Mouse (Mus musculus): ENCODE measurements around the gene C8g. TPM values are rescaled to one million over a fixed set of nuclear protein-coding genes. Genes with fewer than 3 reads are reported as not detected.

C8g gene
- polyA plus RNA-seq, 1 experiment = 1.8 TPM

DNA sequence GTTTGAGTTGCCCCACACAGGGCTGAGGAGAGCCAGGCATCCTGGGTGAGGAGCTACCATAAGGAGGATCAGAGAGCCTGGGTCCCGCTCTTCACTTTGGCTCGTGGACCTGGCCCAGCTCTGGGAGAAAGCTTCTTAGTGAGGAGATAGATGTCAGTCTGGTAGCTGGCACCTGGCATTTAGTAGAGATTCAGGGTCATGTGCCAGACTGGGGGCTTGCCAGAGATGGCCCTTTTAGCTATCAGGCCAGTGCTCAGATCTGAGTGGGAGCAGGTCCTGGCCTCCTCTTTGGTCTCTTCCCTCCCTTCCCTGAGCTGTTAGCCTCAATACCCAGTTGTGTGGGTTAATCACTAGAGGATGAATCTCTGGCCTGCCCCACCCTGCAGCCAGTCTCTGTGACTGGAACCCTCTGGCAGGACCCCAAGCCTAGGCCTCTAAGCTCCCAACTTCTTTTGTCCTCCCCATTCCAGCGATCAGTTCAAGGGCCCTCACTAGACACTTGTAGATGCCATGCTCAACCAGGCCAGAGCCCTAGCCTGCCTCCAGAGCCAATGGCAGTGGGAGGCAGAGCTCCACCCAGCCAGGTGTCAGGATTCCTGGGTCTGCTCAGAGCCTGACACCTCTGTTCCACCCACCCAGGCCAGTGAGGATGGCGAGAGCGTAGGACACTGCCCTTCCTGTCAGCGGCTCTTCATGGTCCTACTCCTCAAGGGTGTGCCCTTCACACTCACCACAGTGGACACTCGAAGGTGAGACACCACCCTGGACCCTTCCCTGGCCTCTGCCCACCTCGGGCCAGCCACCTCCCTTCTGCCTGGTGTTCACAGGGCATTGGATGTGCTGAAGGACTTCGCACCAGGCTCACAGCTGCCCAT, 44.3 kb downstream of the C8g start:
- no peak overlapping the region for H3K27ac ChIP-seq (ENCODE audit: insufficient read depth, low read depth, low read length)

DNA sequence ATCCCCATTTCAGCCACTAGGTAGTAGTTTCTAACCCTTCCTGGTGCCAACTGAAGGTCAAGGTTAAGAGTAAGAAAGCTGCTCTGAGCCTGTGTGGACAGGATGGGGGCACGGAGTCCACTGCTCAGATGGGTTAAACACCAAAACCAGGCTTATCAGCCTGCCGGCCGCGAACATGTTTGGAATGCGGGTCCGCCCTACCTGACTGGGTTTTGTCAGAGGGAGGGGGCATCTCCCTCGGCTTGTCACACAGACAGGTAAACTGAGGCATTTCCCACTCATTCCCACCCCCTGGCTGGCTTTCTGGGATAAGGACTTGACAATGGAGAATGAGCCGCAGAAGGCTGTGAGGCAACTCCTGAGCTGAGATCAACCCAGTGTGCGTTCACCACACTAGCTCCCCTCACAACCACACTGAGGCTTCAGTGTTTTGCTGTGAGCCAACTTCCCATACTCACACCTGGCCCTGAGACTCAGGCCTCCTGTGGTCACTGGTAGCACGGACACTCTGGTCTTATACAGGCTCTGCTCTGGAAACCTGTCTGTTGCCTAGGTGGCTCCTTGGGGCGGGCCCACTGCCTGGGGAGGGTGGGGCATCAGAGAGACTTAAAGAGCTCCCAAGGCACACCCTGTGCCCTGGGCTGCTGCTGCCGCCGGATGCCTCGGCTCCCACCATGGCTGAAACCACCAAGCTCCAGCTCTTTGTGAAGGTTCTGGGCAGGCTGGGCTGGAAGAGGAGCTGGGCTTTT, 45.1 kb downstream of the C8g start, which contains the start of gene Clic3:
Gene Clic3, plus strand, starts transcription at position 634 of the 749 bp plus-strand sequence.
- no peak for TF ChIP-seq POLR2A (IDR thresholded peaks at IDR 0.05; ENCODE audit: borderline replicate concordance, low read depth, low read length)
- no peak for TF ChIP-seq CTCF (IDR thresholded peaks at IDR 0.05; ENCODE audit: low read depth, low read length)
- H3K4me1 ChIP-seq (ENCODE audit: control insufficient read depth, insufficient read depth, low read length) = peaks cover 6% of the 10 kb centered on the region
- H3K4me3 ChIP-seq (ENCODE audit: insufficient read depth, low read length) = no peak within 1 kb of the TSS
- no peak within 1 kb of the TSS for H3K27ac ChIP-seq (ENCODE audit: insufficient read depth, low read depth, low read length)

More for the DNA sequence above, 44.3 kb downstream of the C8g start:
- no peak for TF ChIP-seq POLR2A (IDR thresholded peaks at IDR 0.05; ENCODE audit: borderline replicate concordance, low read depth, low read length)
- no peak for TF ChIP-seq CTCF (IDR thresholded peaks at IDR 0.05; ENCODE audit: low read depth, low read length)
- no peak overlapping the region for H3K4me3 ChIP-seq (ENCODE audit: insufficient read depth, low read length)
- H3K4me1 ChIP-seq (ENCODE audit: control insufficient read depth, insufficient read depth, low read length) = peaks cover 13% of the 10 kb centered on the region

DNA sequence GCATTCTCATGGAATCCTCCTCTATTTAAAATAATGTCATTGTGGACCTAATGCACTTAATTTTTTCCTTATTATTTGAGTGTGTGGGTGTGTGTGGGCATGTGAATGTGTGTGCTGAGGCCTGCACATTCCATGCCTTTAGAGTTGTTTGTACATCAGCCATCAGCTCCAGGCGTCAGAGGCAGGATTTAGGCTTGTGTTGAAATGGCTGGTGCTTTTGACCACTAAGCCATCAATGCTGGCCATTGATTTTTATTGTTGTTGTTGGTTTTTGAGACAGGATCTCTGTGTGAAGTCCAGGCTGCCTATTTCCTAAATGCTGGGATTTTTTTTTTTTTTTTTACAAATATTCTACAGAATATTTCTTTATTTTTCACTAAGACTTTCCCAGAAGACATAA, 48.6 kb downstream of the C8g start:
- Histone ChIP-seq H3K4me3 (ENCODE audit: insufficient read depth, low read length) (no peak overlapping the region), H3K4me1 (ENCODE audit: control insufficient read depth, insufficient read depth, low read length) (peaks cover 5% of the 10 kb centered on the region), H3K27ac (ENCODE audit: insufficient read depth, low read depth, low read length) (no peak overlapping the region)
- no peak for TF ChIP-seq CTCF (IDR thresholded peaks at IDR 0.05; ENCODE audit: low read depth, low read length)

DNA sequence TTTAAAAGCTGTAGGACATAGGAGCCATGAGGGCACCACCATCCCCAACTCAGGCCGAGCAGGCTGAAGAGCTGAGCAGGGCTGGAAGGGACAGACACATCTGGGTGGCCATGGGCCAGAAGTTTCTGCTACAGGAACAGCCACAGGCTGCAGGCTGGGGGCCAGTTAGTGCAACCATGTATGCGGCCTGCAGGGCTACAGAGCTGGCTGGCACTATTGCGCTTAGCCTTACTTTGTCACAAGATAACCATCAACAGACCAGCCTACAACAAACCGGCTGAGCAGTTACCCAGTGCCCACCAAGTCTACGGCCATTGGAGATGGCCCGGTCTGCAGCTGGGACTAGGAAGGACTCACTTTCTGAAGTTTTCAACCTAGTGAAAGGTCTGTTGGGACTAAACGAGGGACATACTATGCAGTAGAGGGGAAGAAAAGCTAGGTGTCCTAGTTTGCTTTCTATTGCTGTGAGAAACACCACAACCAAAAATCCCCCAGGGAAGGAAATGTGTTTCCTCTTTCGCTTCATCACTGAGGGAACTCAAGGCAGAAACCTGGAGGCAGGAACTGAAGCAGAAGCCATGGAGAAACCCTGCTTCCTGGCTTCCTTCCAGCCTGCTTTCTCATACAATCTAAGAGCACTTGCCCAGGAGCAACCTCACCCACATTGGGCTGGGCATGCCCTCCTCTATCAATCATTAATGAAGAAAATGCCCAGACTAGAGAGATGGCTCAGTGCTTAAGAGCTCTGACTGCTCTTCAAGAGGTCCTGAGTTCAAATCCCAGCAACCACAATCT, 50.5 kb downstream of the C8g start:
- Histone ChIP-seq H3K27ac (ENCODE audit: insufficient read depth, low read depth, low read length) (no peak overlapping the region), H3K4me3 (ENCODE audit: insufficient read depth, low read length) (no peak overlapping the region), H3K4me1 (ENCODE audit: control insufficient read depth, insufficient read depth, low read length) (peaks cover 5% of the 10 kb centered on the region)
- TF ChIP-seq POLR2A (IDR thresholded peaks at IDR 0.05; ENCODE audit: borderline replicate concordance, low read depth, low read length) = no peak
- TF ChIP-seq CTCF (IDR thresholded peaks at IDR 0.05; ENCODE audit: low read depth, low read length) = no peak

Other genes with a start within 250 kb of the C8g start
- 18.1 and 20.4 TPM in 2 replicates for gene Tmem203, start 246.3 kb downstream of the C8g start, polyA plus RNA-seq (2012; ENCODE audit: insufficient read depth, insufficient read length, missing spikeins)
- gene Tprn, start 239.1 kb downstream of the C8g start, polyA plus RNA-seq (2012; ENCODE audit: insufficient read depth, insufficient read length, missing spikeins) = 8.8 and 10.2 TPM in 2 replicates
- gene Ssna1, start 229.3 kb downstream of the C8g start, polyA plus RNA-seq (2012; ENCODE audit: insufficient read depth, insufficient read length, missing spikeins) = 55.1 and 59.7 TPM in 2 replicates
- gene Anapc2, start 229.2 kb downstream of the C8g start, polyA plus RNA-seq (2012; ENCODE audit: insufficient read depth, insufficient read length, missing spikeins) = 84.0 and 89.6 TPM in 2 replicates
- gene Tmem210, start 213.6 kb downstream of the C8g start, polyA plus RNA-seq (2012; ENCODE audit: insufficient read depth, insufficient read length, missing spikeins) = not detected in 2 replicates
- gene Lrrc26, start 211.8 kb downstream of the C8g start, polyA plus RNA-seq (2012; ENCODE audit: insufficient read depth, insufficient read length, missing spikeins) = not detected in 2 replicates
- gene Grin1, start 182.5 kb downstream of the C8g start, polyA plus RNA-seq (2012; ENCODE audit: insufficient read depth, insufficient read length, missing spikeins) = 0.79 TPM in 1 of 2 replicates, not detected in the other
- 36.1 and 43.5 TPM in 2 replicates for gene Man1b1, start 169.4 kb downstream of the C8g start, polyA plus RNA-seq (2012; ENCODE audit: insufficient read depth, insufficient read length, missing spikeins)
- 93.4 and 99.0 TPM in 2 replicates for gene Dpp7, start 145.4 kb downstream of the C8g start, polyA plus RNA-seq (2012; ENCODE audit: insufficient read depth, insufficient read length, missing spikeins)
- 175 and 203 TPM in 2 replicates for gene Uap1l1, start 136.0 kb downstream of the C8g start, polyA plus RNA-seq (2012; ENCODE audit: insufficient read depth, insufficient read length, missing spikeins)
- 7.2 and 8.0 TPM in 2 replicates for gene Sapcd2, start 129.4 kb downstream of the C8g start, polyA plus RNA-seq (2012; ENCODE audit: insufficient read depth, insufficient read length, missing spikeins)
- not detected in 2 replicates for gene Entpd2, start 105.8 kb downstream of the C8g start, polyA plus RNA-seq (2012; ENCODE audit: insufficient read depth, insufficient read length, missing spikeins)
- gene Npdc1, start 102.4 kb downstream of the C8g start, polyA plus RNA-seq (2012; ENCODE audit: insufficient read depth, insufficient read length, missing spikeins) = 5.0 and 6.6 TPM in 2 replicates
- gene Fut7, start 78.5 kb downstream of the C8g start, polyA plus RNA-seq (2012; ENCODE audit: insufficient read depth, insufficient read length, missing spikeins) = 9.5 and 9.6 TPM in 2 replicates
- gene Abca2, start 73.0 kb downstream of the C8g start, polyA plus RNA-seq (2012; ENCODE audit: insufficient read depth, insufficient read length, missing spikeins) = 14.9 and 16.4 TPM in 2 replicates
- not detected in 2 replicates for gene Clic3, start 44.9 kb downstream of the C8g start, polyA plus RNA-seq (2012; ENCODE audit: insufficient read depth, insufficient read length, missing spikeins)
- 22.4 and 26.2 TPM in 2 replicates for gene Paxx, start 40.6 kb downstream of the C8g start, polyA plus RNA-seq (2012; ENCODE audit: insufficient read depth, insufficient read length, missing spikeins)
- gene Ptgds, start 31.7 kb downstream of the C8g start, polyA plus RNA-seq (2012; ENCODE audit: insufficient read depth, insufficient read length, missing spikeins) = not detected in 2 replicates
- gene Lcn12, start 7.8 kb downstream of the C8g start, polyA plus RNA-seq (2012; ENCODE audit: insufficient read depth, insufficient read length, missing spikeins) = not detected in 2 replicates
- gene Fbxw5, start 969 bp downstream of the C8g start, polyA plus RNA-seq (2012; ENCODE audit: insufficient read depth, insufficient read length, missing spikeins) = 35.0 and 35.4 TPM in 2 replicates
- 14.8 and 15.5 TPM in 2 replicates for gene Traf2, start 45.2 kb upstream of the C8g start, polyA plus RNA-seq (2012; ENCODE audit: insufficient read depth, insufficient read length, missing spikeins)
- 142 and 160 TPM in 2 replicates for gene Edf1, start 56.1 kb upstream of the C8g start, polyA plus RNA-seq (2012; ENCODE audit: insufficient read depth, insufficient read length, missing spikeins)
- 0.60 and 1.3 TPM in 2 replicates for gene Mamdc4, start 73.1 kb upstream of the C8g start, polyA plus RNA-seq (2012; ENCODE audit: insufficient read depth, insufficient read length, missing spikeins)
- 20.0 and 23.0 TPM in 2 replicates for gene Phpt1, start 73.5 kb upstream of the C8g start, polyA plus RNA-seq (2012; ENCODE audit: insufficient read depth, insufficient read length, missing spikeins)
- 0.11 and 0.21 TPM in 2 replicates for gene Ajm1, start 80.0 kb upstream of the C8g start, polyA plus RNA-seq (2012; ENCODE audit: insufficient read depth, insufficient read length, missing spikeins)
- gene Rabl6, start 106.8 kb upstream of the C8g start, polyA plus RNA-seq (2012; ENCODE audit: insufficient read depth, insufficient read length, missing spikeins) = 76.0 and 76.9 TPM in 2 replicates
- gene Ccdc183, start 116.0 kb upstream of the C8g start, polyA plus RNA-seq (2012; ENCODE audit: insufficient read depth, insufficient read length, missing spikeins) = not detected in 2 replicates
- 51.6 and 54.3 TPM in 2 replicates for gene Tmem141, start 120.3 kb upstream of the C8g start, polyA plus RNA-seq (2012; ENCODE audit: insufficient read depth, insufficient read length, missing spikeins)
- 18.6 and 21.5 TPM in 2 replicates for gene Fcna, start 126.3 kb upstream of the C8g start, polyA plus RNA-seq (2012; ENCODE audit: insufficient read depth, insufficient read length, missing spikeins)
- not detected in 2 replicates for gene Lcn8, start 151.4 kb upstream of the C8g start, polyA plus RNA-seq (2012; ENCODE audit: insufficient read depth, insufficient read length, missing spikeins)
- not detected in 2 replicates for gene Lcn5, start 156.2 kb upstream of the C8g start, polyA plus RNA-seq (2012; ENCODE audit: insufficient read depth, insufficient read length, missing spikeins)
- gene Lcn6, start 175.1 kb upstream of the C8g start, polyA plus RNA-seq (2012; ENCODE audit: insufficient read depth, insufficient read length, missing spikeins) = not detected in 2 replicates
- not detected in 2 replicates for gene Lcn10, start 181.0 kb upstream of the C8g start, polyA plus RNA-seq (2012; ENCODE audit: insufficient read depth, insufficient read length, missing spikeins)
- not detected in 2 replicates for gene Obp2a, start 198.3 kb upstream of the C8g start, polyA plus RNA-seq (2012; ENCODE audit: insufficient read depth, insufficient read length, missing spikeins)
- 29.8 and 34.7 TPM in 2 replicates for gene Bmyc, start 205.0 kb upstream of the C8g start, polyA plus RNA-seq (2012; ENCODE audit: insufficient read depth, insufficient read length, missing spikeins)
- not detected in 2 replicates for gene Obp2b, start 235.3 kb upstream of the C8g start, polyA plus RNA-seq (2012; ENCODE audit: insufficient read depth, insufficient read length, missing spikeins)

Measured in bone marrow macrophage, adult 2 months (primary cell).